8 mouse cellular contexts compared by ENCODE assay signal in genomic region chr8:121828376-121829023, GRCm38 (mm10). TPM values are rescaled to one million over a fixed set of nuclear protein-coding genes. Genes with fewer than 3 reads are reported as not detected.
DNase-seq lines count a peak whose midpoint lies in the region; ATAC-seq and TF ChIP-seq lines count a peak whose summit lies in the region.

No protein-coding gene starts in this region.

- ATAC-seq in neural tube, embryonic 11.5 days (ENCODE audit: insufficient read depth, low FRiP score, low TSS enrichment), result no peak
- ATAC-seq in limb, embryonic 13.5 days (ENCODE audit: low FRiP score, low read depth), result no peak
- ATAC-seq in stomach, embryonic 16.5 days (ENCODE audit: insufficient read depth, low FRiP score), result no peak
- no peak for ATAC-seq in activated CD4-positive, CD25-positive, alpha-beta regulatory T cell, adult 4 months

- WGBS in cerebellum, adult 2 months, result 33% methylated on average over 10 of the region's 10 CpGs
- WGBS in neural tube, embryonic 11.5 days, result 35% methylated on average over 10 of the region's 10 CpGs
- WGBS in limb, embryonic 13.5 days, result 35% methylated on average over 10 of the region's 10 CpGs
- 33% methylated on average over 10 of the region's 10 CpGs for WGBS in stomach, embryonic 16.5 days

- no peak for TF ChIP-seq CTCF in cerebellum, adult 2 months (IDR thresholded peaks at IDR 0.05; ENCODE audit: borderline replicate concordance, insufficient read depth, low read depth, low read length)

- H3K9ac ChIP-seq in neural tube, embryonic 11.5 days (ENCODE audit: low read length), result peak overlapping the region; percentile 80
- H3K9ac ChIP-seq in limb, embryonic 13.5 days, result peak overlapping the region; percentile 89
- peak overlapping the region; percentile 93 for H3K9ac ChIP-seq in stomach, embryonic 16.5 days (ENCODE audit: low read length)

- no peaks in the 10 kb centered on the region for H3K9me3 ChIP-seq in neural tube, embryonic 11.5 days (ENCODE audit: control insufficient read depth, low read length)
- no peaks in the 10 kb centered on the region for H3K9me3 ChIP-seq in limb, embryonic 13.5 days
- no peaks in the 10 kb centered on the region for H3K9me3 ChIP-seq in stomach, embryonic 16.5 days (replicated peaks; ENCODE audit: control insufficient read depth, low read length)

- peak overlapping the region; percentile 54 for H3K4me2 ChIP-seq in neural tube, embryonic 11.5 days (ENCODE audit: low read depth)
- peak overlapping the region; percentile 97 for H3K4me2 ChIP-seq in limb, embryonic 13.5 days (replicated peaks)
- H3K4me2 ChIP-seq in stomach, embryonic 16.5 days (ENCODE audit: low read depth, low read length), result peak overlapping the region; percentile 96

- H3K4me3 ChIP-seq in cerebellum, adult 2 months (replicated peaks; ENCODE audit: insufficient read depth, low read depth, low read length), result peak overlapping the region; percentile 60
- H3K4me3 ChIP-seq in neural tube, embryonic 11.5 days (ENCODE audit: low read depth, low read length), result peak overlapping the region; percentile 96
- H3K4me3 ChIP-seq in limb, embryonic 13.5 days, result peak overlapping the region; percentile 91
- H3K4me3 ChIP-seq in stomach, embryonic 16.5 days (replicated peaks; ENCODE audit: low read length), result peak overlapping the region; percentile 92

- no peak for TF ChIP-seq POLR2A in cerebellum, adult 2 months (IDR thresholded peaks at IDR 0.05; ENCODE audit: borderline replicate concordance, insufficient read depth, low read length)

- no peak for DNase-seq in cerebellum, adult 2 months
- DNase-seq in cerebellum, adult 9-10 months, result no peak
- DNase-seq in neural tube, embryonic 11.5 days (ENCODE audit: low spot score), result no peak
- no peak for DNase-seq in neural tube, embryonic 10.5 days (ENCODE audit: extremely low spot score, low spot score)
- no peak for DNase-seq in T-cell, adult 2 months (ENCODE audit: low spot score)

- H3K36me3 ChIP-seq in neural tube, embryonic 11.5 days (ENCODE audit: control insufficient read depth, insufficient read depth, low read length), result no peaks in the 10 kb centered on the region
- no peaks in the 10 kb centered on the region for H3K36me3 ChIP-seq in limb, embryonic 13.5 days
- no peaks in the 10 kb centered on the region for H3K36me3 ChIP-seq in stomach, embryonic 16.5 days (ENCODE audit: control insufficient read depth, insufficient read depth, low read length)

- peaks cover 9% of the 10 kb centered on the region for H3K4me1 ChIP-seq in cerebellum, adult 2 months (ENCODE audit: control insufficient read depth, insufficient read depth, low read length)
- H3K4me1 ChIP-seq in neural tube, embryonic 11.5 days (ENCODE audit: control insufficient read depth, insufficient read depth, low read length), result peaks cover 4% of the 10 kb centered on the region; the same call in 1 of the 2 replicates
- H3K4me1 ChIP-seq in limb, embryonic 13.5 days, result peaks cover 13% of the 10 kb centered on the region
- H3K4me1 ChIP-seq in stomach, embryonic 16.5 days (ENCODE audit: control insufficient read depth, insufficient read depth, low read length), result peaks cover 13% of the 10 kb centered on the region

- H3K27me3 ChIP-seq in cerebellum, adult 2 months (ENCODE audit: control insufficient read depth, insufficient read depth, low read length), result no peaks in the 10 kb centered on the region
- no peaks in the 10 kb centered on the region for H3K27me3 ChIP-seq in neural tube, embryonic 11.5 days (ENCODE audit: control insufficient read depth, insufficient read depth, low read length)
- 0 out of 2 replicates have a peak, but pooled peaks cover 4% of the 10 kb centered on the region for H3K27me3 ChIP-seq in limb, embryonic 13.5 days
- H3K27me3 ChIP-seq in stomach, embryonic 16.5 days (ENCODE audit: control insufficient read depth, insufficient read depth, low read length), result no peaks in the 10 kb centered on the region

- H3K27ac ChIP-seq in cerebellum, adult 2 months (ENCODE audit: insufficient read depth, low read length), result no peak overlapping the region
- no peak overlapping the region for H3K27ac ChIP-seq in neural tube, embryonic 11.5 days (ENCODE audit: low read depth, low read length)
- H3K27ac ChIP-seq in limb, embryonic 13.5 days, result no peak overlapping the region
- no peak overlapping the region for H3K27ac ChIP-seq in stomach, embryonic 16.5 days (ENCODE audit: low read length)

RNA-seq across cellular contexts. Expression of gene Klhdc4, which starts 0.9 kb away (rescaled TPM):
- polyA plus RNA-seq in cerebellum, adult 2 months (2012; rRNA removed), result 43.6 and 47.1 TPM in 2 replicates
- 57.8 and 59.3 TPM in 2 replicates for polyA plus RNA-seq in neural tube, embryonic 11.5 days (2014; fragmentation: Nextera tagmentation; extraction: Ambion mirVana)
- polyA plus RNA-seq in limb, embryonic 13.5 days (2015; fragmentation: Nextera tagmentation; extraction: Ambion mirVana), result 40.9 and 41.3 TPM in 2 replicates
- 34.3 and 39.3 TPM in 2 replicates for polyA plus RNA-seq in stomach, embryonic 16.5 days (2015; fragmentation: Nextera tagmentation; extraction: Ambion mirVana)
- 10 to 100 TPM; 17.7 to 18.6 TPM for polyA plus RNA-seq in activated CD4-positive, CD25-positive, alpha-beta regulatory T cell, adult 4 months (2017; shearing (Covaris generic))
